Mouse (Mus musculus): ENCODE measurements around the gene Nf2.

DNA sequence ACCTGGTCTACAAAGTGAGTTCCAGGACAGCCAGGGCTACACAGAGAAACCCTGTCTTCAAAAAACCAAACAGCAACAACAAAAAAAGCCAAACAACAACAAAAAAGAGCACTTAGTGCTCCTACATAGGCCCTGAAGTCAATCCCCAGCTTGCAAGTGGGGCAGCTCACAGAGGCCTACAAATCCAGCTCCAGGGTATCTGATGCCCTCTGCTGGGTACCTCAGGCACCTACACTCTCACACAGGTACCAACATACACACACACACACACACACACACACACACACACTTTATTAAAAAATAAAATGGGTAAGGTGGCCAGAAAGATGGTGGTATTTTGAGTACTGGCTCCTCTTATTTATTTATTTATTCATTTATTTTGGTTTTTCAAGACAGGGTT, 3.7 kb upstream of the Nf2 start:
- TF ChIP-seq CTCF (IDR thresholded peaks at IDR 0.05; ENCODE audit: extremely low read depth, insufficient read length, insufficient replicate concordance, low read depth, low read length) (no peak), POLR2A (IDR thresholded peaks at IDR 0.05; ENCODE audit: low read depth, low read length) (no peak)
